Mouse (Mus musculus) forebrain, postnatal 0 days (tissue): ENCODE results near the gene Rassf5. TPM values are rescaled to one million over a fixed set of nuclear protein-coding genes. Genes with fewer than 3 reads are reported as not detected.
"Not testable (repeated sequence)": the region's sequence is repeated elsewhere in the genome, so short reads cannot be mapped to it uniquely, and the experiment has no call there.

ENCODE experiments used
- ATAC-seq: fragments of 200-750 bp; cut with Nextera tagmentation; 2 replicates; pipeline ENCODE4 v1.8.0; 2017; ENCODE audit warnings: mild to moderate bottlenecking, moderate library complexity
- DNase-seq: peaks from one replicate; pipeline ENCODE4 v3.0.0-alpha.2; 2015
- H3K27ac ChIP-seq: fragments of 300-500 bp; sonication (generic); 2 replicates; pipeline ENCODE4 v1.5.1; 2014; ENCODE audit warnings: low read depth, mild to moderate bottlenecking, antibody characterized with exemption, low read length, moderate library complexity, mixed read lengths
- H3K27me3 ChIP-seq: fragments of 300-500 bp; sonication (generic); 2 replicates; pipeline ENCODE4 v1.6.1; 2014; ENCODE audit warnings: mild to moderate bottlenecking, low read length, mixed read lengths; ENCODE audit not compliant: insufficient read depth
- H3K36me3 ChIP-seq: fragments of 300-500 bp; sonication (generic); 2 replicates; pipeline ENCODE4 v1.6.1; 2014; ENCODE audit warnings: mild to moderate bottlenecking, moderate library complexity; ENCODE audit not compliant: insufficient read depth
- H3K4me1 ChIP-seq: fragments of 300-500 bp; sonication (generic); 2 replicates; pipeline ENCODE4 v1.6.1; 2014; ENCODE audit warnings: antibody characterized with exemption; ENCODE audit not compliant: insufficient read depth
- H3K4me2 ChIP-seq: fragments of 300-500 bp; sonication (generic); 2 replicates; pipeline ENCODE4 v1.6.1; 2014; ENCODE audit warnings: low read depth, mild to moderate bottlenecking, moderate library complexity
- H3K4me3 ChIP-seq: fragments of 300-500 bp; sonication (generic); 2 replicates; pipeline ENCODE4 v1.5.1; 2014; ENCODE audit warnings: low read depth, low read length, mixed read lengths
- H3K9ac ChIP-seq: fragments of 300-500 bp; sonication (generic); 2 replicates; pipeline ENCODE4 v1.6.1; 2014; ENCODE audit warnings: mild to moderate bottlenecking
- H3K9me3 ChIP-seq: fragments of 300-500 bp; sonication (generic); 2 replicates; pipeline ENCODE4 v1.6.1; 2016; ENCODE audit warnings: low read length
- CTCF ChIP-seq: sonication (generic); IDR thresholded peaks from 2 replicates; pipeline ENCODE4 v1.5.1; 2016; ENCODE audit warnings: antibody characterized with exemption, control low read depth, low read depth
- WGBS: fragments of 180-500 bp; shearing (Covaris S2); extraction: QIAGEN DNeasy Blood & Tissue Kit; methylation state at CpG from one replicate; pipeline ENCODE4 v1.1.7; 2014; 5-methylcytosine and 5-hydroxymethylcytosine counted together
- polyA plus RNA-seq: library from polyadenylated mRNA; unstranded; fragments of >200 nt; fragmentation: Nextera tagmentation; extraction: Ambion mirVana; gene quantifications from 2 replicates; pipeline ENCODE4 v1.2.1, GENCODE M21; 2015
- total RNA-seq: library from RNA; depleted of rRNA; stranded (reverse); fragments of >200 nt; gene quantifications from 2 replicates; pipeline ENCODE4 v1.2.3, GENCODE M21; 2014

The Rassf5 gene
- total and polyA plus RNA-seq, 2 experiments from 2014 or later, result 2.7 to 6.7 TPM

- Histone ChIP-seq H3K4me3 (no peak overlapping the region), H3K9me3 (no peaks in the 10 kb centered on the region), H3K27me3 (no peaks in the 10 kb centered on the region), H3K36me3 (no peaks in the 10 kb centered on the region), H3K4me2 (no peak overlapping the region), H3K9ac (no peak overlapping the region), H3K27ac (no peak overlapping the region), H3K4me1 (no peaks in the 10 kb centered on the region)
- peak; percentile 65 for ATAC-seq
- 64% methylated on average over 10 of the region's 10 CpGs for WGBS
- DNase-seq, result peak; percentile 31
- TF ChIP-seq CTCF, result no peak
These were observed 14.7 kb upstream of the Rassf5 start for GRCm38 (mm10) chr1:131259632-131260308.

- Histone ChIP-seq H3K4me3 (no peak overlapping the region), H3K27ac (no peak overlapping the region), H3K4me2 (no peak overlapping the region), H3K4me1 (no peaks in the 10 kb centered on the region), H3K27me3 (no peaks in the 10 kb centered on the region), H3K9me3 (no peaks in the 10 kb centered on the region), H3K9ac (no peak overlapping the region), H3K36me3 (no peaks in the 10 kb centered on the region)
- DNase-seq, result no peak
- TF ChIP-seq CTCF, result no peak
- WGBS, result 70% methylated on average over 6 of the region's 6 CpGs
- no peak for ATAC-seq
These were observed 12.2 kb upstream of the Rassf5 start for GRCm38 (mm10) chr1:131257288-131257687.

- H3K36me3 ChIP-seq, H3K4me1 ChIP-seq, DNase-seq, H3K27ac ChIP-seq, ATAC-seq, H3K27me3 ChIP-seq, H3K4me2 ChIP-seq, H3K9ac ChIP-seq, H3K9me3 ChIP-seq, H3K4me3 ChIP-seq: not testable (repeated sequence)
- WGBS, result 85% methylated on average over 7 of the region's 7 CpGs
These were observed 7.6 kb upstream of the Rassf5 start for GRCm38 (mm10) chr1:131252516-131253250.

GRCm38 (mm10) chr1:131246433-131247395 lies 1.7 kb upstream of the Rassf5 start:
- DNase-seq (peak; percentile 60), ATAC-seq (peak; percentile 38; the same call in 1 of the 2 replicates)
- H3K27ac ChIP-seq, result no peak overlapping the region
- H3K27me3 ChIP-seq, result no peaks in the 10 kb centered on the region
- no peak overlapping the region for H3K4me3 ChIP-seq
- H3K9ac ChIP-seq, result 0 out of 2 replicates have a peak overlapping the region, but pooled peaks have one; percentile 18
- H3K4me1 ChIP-seq, result peaks cover 9% of the 10 kb centered on the region
- 0 out of 2 replicates have a peak overlapping the region, but pooled peaks have one; percentile 13 for H3K4me2 ChIP-seq
- H3K9me3 ChIP-seq, result no peaks in the 10 kb centered on the region
- WGBS, result 12% methylated on average over 7 of the region's 7 CpGs
- TF ChIP-seq CTCF, result peak; percentile 71
- no peaks in the 10 kb centered on the region for H3K36me3 ChIP-seq

- TF ChIP-seq CTCF, result peak; percentile 60
- peaks cover 9% of the 10 kb centered on the region for H3K4me1 ChIP-seq
- no peaks in the 10 kb centered on the region for H3K36me3 ChIP-seq
- no peak overlapping the region for H3K27ac ChIP-seq
- WGBS, result 7% methylated on average over 9 of the region's 9 CpGs
- H3K9me3 ChIP-seq, result no peaks in the 10 kb centered on the region
- H3K27me3 ChIP-seq, result no peaks in the 10 kb centered on the region
- ATAC-seq (peak; percentile 63), DNase-seq (peak; percentile 63)
- peak overlapping the region; percentile 95 for H3K4me2 ChIP-seq
- peak overlapping the region; percentile 72 for H3K4me3 ChIP-seq
- peak overlapping the region; percentile 89 for H3K9ac ChIP-seq
These were observed 868 bp upstream of the Rassf5 start for GRCm38 (mm10) chr1:131245926-131246325.

GRCm38 (mm10) chr1:131244536-131245088 lies 446 bp downstream of the Rassf5 start:
- H3K4me1 ChIP-seq, result peaks cover 9% of the 10 kb centered on the region
- peak overlapping the region; percentile 72 for H3K4me3 ChIP-seq
- H3K9me3 ChIP-seq, result no peaks in the 10 kb centered on the region
- peak overlapping the region; percentile 95 for H3K4me2 ChIP-seq
- no peaks in the 10 kb centered on the region for H3K36me3 ChIP-seq
- peak overlapping the region; percentile 89 for H3K9ac ChIP-seq
- 4% methylated on average over 57 of the region's 57 CpGs for WGBS
- H3K27me3 ChIP-seq, result no peaks in the 10 kb centered on the region
- TF ChIP-seq CTCF, result peak; percentile 11; the same call in 1 of the 2 replicates
- peak; percentile 13 for DNase-seq
- peak; percentile 66 for ATAC-seq
- no peak overlapping the region for H3K27ac ChIP-seq
